9 mouse cellular contexts compared by ENCODE assay signal in genomic region chr9:57650786-57651311, GRCm38 (mm10). TPM values are rescaled to one million over a fixed set of nuclear protein-coding genes. Genes with fewer than 3 reads are reported as not detected.
DNase-seq lines count a peak whose midpoint lies in the region; ATAC-seq lines count a peak whose summit lies in the region.
"Had no signal": no experiment of that assay in that cellular context is flagged by ENCODE, and none has a peak within 500 bp of the region (broad histone marks: within the 10 kb centered on the region; RNA-seq: fewer than 3 reads in every experiment).

No protein-coding gene starts in this region.

- H3K9ac ChIP-seq in neural tube, embryonic 13.5 days = peak overlapping the region; percentile 17; the same call in 1 of the 2 replicates
- peak overlapping the region; percentile 29 for H3K9ac ChIP-seq in liver, embryonic 12.5 days
- no peak overlapping the region for H3K9ac ChIP-seq in stomach, embryonic 15.5 days

- H3K4me3 ChIP-seq in neural tube, embryonic 13.5 days = no peak overlapping the region
- no peak overlapping the region for H3K4me3 ChIP-seq in liver, embryonic 12.5 days
- no peak overlapping the region for H3K4me3 ChIP-seq in stomach, embryonic 15.5 days (replicated peaks)

- no peak overlapping the region; the same call in 1 of the 2 replicates for H3K27ac ChIP-seq in neural tube, embryonic 13.5 days (replicated peaks)
- H3K27ac ChIP-seq in liver, embryonic 12.5 days = peak overlapping the region; percentile 73
- peak overlapping the region; percentile 36; the same call in 1 of the 2 replicates for H3K27ac ChIP-seq in stomach, embryonic 15.5 days

- 34% methylated on average over 6 of the region's 6 CpGs for WGBS in neural tube, embryonic 13.5 days
- 25% methylated on average over 6 of the region's 6 CpGs for WGBS in liver, embryonic 12.5 days (ENCODE audit: insufficient replicate concordance)
- WGBS in stomach, embryonic 15.5 days = 21% methylated on average over 6 of the region's 6 CpGs

- no peak overlapping the region for H3K4me2 ChIP-seq in neural tube, embryonic 13.5 days
- no peak overlapping the region for H3K4me2 ChIP-seq in liver, embryonic 12.5 days
- H3K4me2 ChIP-seq in stomach, embryonic 15.5 days = peak overlapping the region; percentile 8; the same call in 1 of the 2 replicates

- H3K4me1 ChIP-seq in neural tube, embryonic 13.5 days (replicated peaks) = peaks cover 24% of the 10 kb centered on the region
- peaks cover 70% of the 10 kb centered on the region for H3K4me1 ChIP-seq in liver, embryonic 12.5 days
- peaks cover 17% of the 10 kb centered on the region for H3K4me1 ChIP-seq in stomach, embryonic 15.5 days

- H3K9me3 ChIP-seq in neural tube, embryonic 13.5 days = no peaks in the 10 kb centered on the region
- no peaks in the 10 kb centered on the region for H3K9me3 ChIP-seq in liver, embryonic 12.5 days (replicated peaks)
- H3K9me3 ChIP-seq in stomach, embryonic 15.5 days = no peaks in the 10 kb centered on the region

- peak; percentile 89 to 91 for DNase-seq in cerebellum, postnatal 10 days
- no peak for DNase-seq in neural tube, embryonic 10.5 days (ENCODE audit: extremely low spot score, low spot score)
- no peak for DNase-seq in gastrocnemius, postnatal 25 days
- no peak for DNase-seq in adrenal gland, adult 18-20 months (ENCODE audit: low spot score in 2 of 2)

- ATAC-seq in cerebellum, adult (ENCODE audit: insufficient number of reproducible peaks, low FRiP score, low TSS enrichment) = no peak
- no peak for ATAC-seq in neural tube, embryonic 13.5 days (ENCODE audit: low read depth)
- ATAC-seq in liver, embryonic 12.5 days = no peak
- no peak for ATAC-seq in stomach, embryonic 15.5 days (ENCODE audit: insufficient read depth, low FRiP score, low read depth)

- H3K27me3 ChIP-seq in neural tube, embryonic 13.5 days = peaks cover 5% of the 10 kb centered on the region; the same call in 1 of the 2 replicates
- H3K27me3 ChIP-seq in liver, embryonic 12.5 days (replicated peaks) = peaks cover 9% of the 10 kb centered on the region; the same call in 1 of the 2 replicates
- H3K27me3 ChIP-seq in stomach, embryonic 15.5 days (replicated peaks) = no peaks in the 10 kb centered on the region

- H3K36me3 ChIP-seq in neural tube, embryonic 13.5 days = no peaks in the 10 kb centered on the region
- H3K36me3 ChIP-seq in liver, embryonic 12.5 days = no peaks in the 10 kb centered on the region
- no peaks in the 10 kb centered on the region for H3K36me3 ChIP-seq in stomach, embryonic 15.5 days

RNA-seq across cellular contexts. Expression of gene Csk, which starts 2.6 kb away (rescaled TPM):
- 43.7 and 43.9 TPM in 2 replicates for polyA plus RNA-seq in neural tube, embryonic 13.5 days (2015; fragmentation: Nextera tagmentation; extraction: Ambion mirVana)
- 27.0 and 27.8 TPM in 2 replicates for polyA plus RNA-seq in liver, embryonic 12.5 days (2016; fragmentation: Nextera tagmentation; extraction: Ambion mirVana)
- 29.6 and 29.8 TPM in 2 replicates for polyA plus RNA-seq in stomach, embryonic 15.5 days (2015; fragmentation: Nextera tagmentation; extraction: Ambion mirVana)
- total RNA-seq in gastrocnemius, postnatal 25 days (2021) = 10 to 100 TPM in 1 of 2 experiments, 1 to 10 TPM in 1; 8.4 to 13.0 TPM
- total RNA-seq in adrenal gland, adult 18-20 months (2021) = 10 to 100 TPM; 62.2 to 89.1 TPM

RNA-seq across cellular contexts. Expression of gene Lman1l, which starts 30.3 kb away (rescaled TPM):
- not detected in 2 replicates for polyA plus RNA-seq in neural tube, embryonic 13.5 days (2015; fragmentation: Nextera tagmentation; extraction: Ambion mirVana)
- not detected in 2 replicates for polyA plus RNA-seq in liver, embryonic 12.5 days (2016; fragmentation: Nextera tagmentation; extraction: Ambion mirVana)
- not detected in 2 replicates for polyA plus RNA-seq in stomach, embryonic 15.5 days (2015; fragmentation: Nextera tagmentation; extraction: Ambion mirVana)
- not detected for total RNA-seq in gastrocnemius, postnatal 25 days (2021)
- not detected for total RNA-seq in adrenal gland, adult 18-20 months (2021)

RNA-seq across cellular contexts. Expression of gene Cyp1a2, which starts 32.7 kb away (rescaled TPM):
- polyA plus RNA-seq in neural tube, embryonic 13.5 days (2015; fragmentation: Nextera tagmentation; extraction: Ambion mirVana) = not detected in 2 replicates
- not detected in 2 replicates for polyA plus RNA-seq in liver, embryonic 12.5 days (2016; fragmentation: Nextera tagmentation; extraction: Ambion mirVana)
- not detected in 2 replicates for polyA plus RNA-seq in stomach, embryonic 15.5 days (2015; fragmentation: Nextera tagmentation; extraction: Ambion mirVana)
- total RNA-seq in gastrocnemius, postnatal 25 days (2021) = not detected
- total RNA-seq in adrenal gland, adult 18-20 months (2021) = under 1 TPM in 1 of 2 experiments, not detected in 1; 0.20 TPM
- total RNA-seq: heart, adult 18-20 months had no signal

RNA-seq across cellular contexts. Expression of gene Cyp1a1, which starts 36.9 kb away (rescaled TPM):
- polyA plus RNA-seq in neural tube, embryonic 13.5 days (2015; fragmentation: Nextera tagmentation; extraction: Ambion mirVana) = 0.15 TPM in 1 of 2 replicates, not detected in the other
- polyA plus RNA-seq in liver, embryonic 12.5 days (2016; fragmentation: Nextera tagmentation; extraction: Ambion mirVana) = 0.16 and 0.19 TPM in 2 replicates
- polyA plus RNA-seq in stomach, embryonic 15.5 days (2015; fragmentation: Nextera tagmentation; extraction: Ambion mirVana) = 0.05 TPM in 1 of 2 replicates, not detected in the other
- under 1 TPM; 0.21 to 0.31 TPM for total RNA-seq in gastrocnemius, postnatal 25 days (2021)
- 1 to 10 TPM in 1 of 2 experiments, under 1 TPM in 1; 0.17 to 1.0 TPM for total RNA-seq in adrenal gland, adult 18-20 months (2021)

RNA-seq across cellular contexts. Expression of gene Cplx3, which starts 44.8 kb away (rescaled TPM):
- not detected in 2 replicates for polyA plus RNA-seq in neural tube, embryonic 13.5 days (2015; fragmentation: Nextera tagmentation; extraction: Ambion mirVana)
- not detected in 2 replicates for polyA plus RNA-seq in liver, embryonic 12.5 days (2016; fragmentation: Nextera tagmentation; extraction: Ambion mirVana)
- polyA plus RNA-seq in stomach, embryonic 15.5 days (2015; fragmentation: Nextera tagmentation; extraction: Ambion mirVana) = not detected in 2 replicates
- not detected for total RNA-seq in gastrocnemius, postnatal 25 days (2021)
- not detected for total RNA-seq in adrenal gland, adult 18-20 months (2021)
- total RNA-seq: heart, adult 18-20 months had no signal

Comparison
In these comparisons a context has a peak if more than half of its experiments do, and no peak if none do; other contexts are left out.
1. DNase-seq: peak in cerebellum, postnatal 10 days (2 of 2); none in neural tube, embryonic 10.5 days (single experiment), gastrocnemius, postnatal 25 days (single experiment) and adrenal gland, adult 18-20 months (0 of 2).